Mouse (Mus musculus) midbrain, embryonic 10.5 days (tissue): ENCODE results near the gene Tut4. TPM values are rescaled to one million over a fixed set of nuclear protein-coding genes. Genes with fewer than 3 reads are reported as not detected.
A peak's percentile ranks its signal among the peaks of the same experiment; 100 is the strongest.

Experiments
- DNase-seq: peaks from one replicate; pipeline ENCODE4 v3.0.0-alpha.2; 2017; ENCODE audit warnings: low spot score
- H3K27ac ChIP-seq: fragments of 300-500 bp; sonication (generic); replicated peaks from 2 replicates; pipeline ENCODE4 v1.5.1; 2016; ENCODE audit warnings: mild to moderate bottlenecking
- H3K27me3 ChIP-seq: fragments of 300-500 bp; sonication (generic); 2 replicates; pipeline ENCODE4 v1.6.1; 2016; ENCODE audit warnings: low read depth, mild to moderate bottlenecking; ENCODE audit not compliant: poor library complexity, severe bottlenecking
- H3K36me3 ChIP-seq: fragments of 300-500 bp; sonication (generic); 2 replicates; pipeline ENCODE4 v1.6.1; 2016; ENCODE audit warnings: mild to moderate bottlenecking, moderate library complexity
- H3K4me1 ChIP-seq: fragments of 300-500 bp; sonication (generic); 2 replicates; pipeline ENCODE4 v1.6.1; 2016
- H3K4me3 ChIP-seq: fragments of 300-500 bp; sonication (generic); 2 replicates; pipeline ENCODE4 v1.5.1; 2016; ENCODE audit warnings: mild to moderate bottlenecking, moderate library complexity
- H3K9me3 ChIP-seq: fragments of 300-500 bp; sonication (generic); replicated peaks from 2 replicates; pipeline ENCODE4 v1.6.1; 2016; ENCODE audit warnings: mild to moderate bottlenecking
- WGBS: fragments of 180-500 bp; shearing (Covaris S2); methylation state at CpG from one replicate; pipeline ENCODE4 v1.1.7; 2016; 5-methylcytosine and 5-hydroxymethylcytosine counted together
- polyA plus RNA-seq: library from polyadenylated mRNA; unstranded; fragments of >200 nt; fragmentation: Nextera tagmentation; extraction: Ambion mirVana; gene quantifications from 2 replicates; pipeline ENCODE4 v1.2.1, GENCODE M21; 2016

Tut4 gene
- polyA plus RNA-seq, 1 experiment from 2014 or later = 80.9 TPM

- H3K4me3 ChIP-seq = peak within 1 kb of the TSS; percentile 87
- H3K27ac ChIP-seq = peak within 1 kb of the TSS; percentile 88
- no peaks in the 10 kb centered on the region for H3K27me3 ChIP-seq
- peak; percentile 98 for DNase-seq
- peaks cover 35% of the 10 kb centered on the region for H3K4me1 ChIP-seq
- H3K36me3 ChIP-seq = peaks cover 55% of the 10 kb centered on the region
- WGBS = under 1% methylated on average over 64 of the region's 64 CpGs
- no peaks in the 10 kb centered on the region for H3K9me3 ChIP-seq
These were observed 119.9 kb downstream of the Tut4 start, which contains the start of the genes Prpf38a and Orc1 for GRCm38 (mm10) chr4:108578840-108579742. TSS of gene Prpf38a (minus strand) at chr4:108579336. TSS of gene Orc1 (plus strand) at chr4:108579423.

GRCm38 (mm10) chr4:108579743-108580411 lies 120.7 kb downstream of the Tut4 start:
- WGBS = 1% methylated on average over 16 of the region's 16 CpGs
- H3K27ac ChIP-seq = peak overlapping the region; percentile 88
- no peak for DNase-seq

GRCm38 (mm10) chr4:108593376-108593775 lies 134.2 kb downstream of the Tut4 start:
- Histone ChIP-seq H3K36me3 (peaks cover 84% of the 10 kb centered on the region), H3K27ac (no peak overlapping the region)
- WGBS = 87% methylated on average over 2 of the region's 2 CpGs

More at GRCm38 (mm10) chr4:108579743-108580411, 120.7 kb downstream of the Tut4 start:
- H3K4me1 ChIP-seq = peaks cover 35% of the 10 kb centered on the region
- peak overlapping the region; percentile 87 for H3K4me3 ChIP-seq
- no peaks in the 10 kb centered on the region for H3K27me3 ChIP-seq
- no peaks in the 10 kb centered on the region for H3K9me3 ChIP-seq
- H3K36me3 ChIP-seq = peaks cover 51% of the 10 kb centered on the region

GRCm38 (mm10) chr4:108595785-108596184 lies 136.6 kb downstream of the Tut4 start:
- peaks cover 91% of the 10 kb centered on the region for H3K36me3 ChIP-seq
- H3K4me1 ChIP-seq = no peaks in the 10 kb centered on the region
- H3K27ac ChIP-seq = no peak overlapping the region
- 87% methylated on average over 1 of the region's 1 CpGs for WGBS
- H3K9me3 ChIP-seq = no peaks in the 10 kb centered on the region
- H3K4me3 ChIP-seq = no peak overlapping the region
- no peak for DNase-seq
- no peaks in the 10 kb centered on the region for H3K27me3 ChIP-seq

More at GRCm38 (mm10) chr4:108593376-108593775, 134.2 kb downstream of the Tut4 start:
- no peak overlapping the region for H3K4me3 ChIP-seq
- H3K4me1 ChIP-seq = no peaks in the 10 kb centered on the region
- no peak for DNase-seq
- H3K9me3 ChIP-seq = no peaks in the 10 kb centered on the region
- no peaks in the 10 kb centered on the region for H3K27me3 ChIP-seq

GRCm38 (mm10) chr4:108598306-108598705 lies 139.1 kb downstream of the Tut4 start:
- Histone ChIP-seq H3K9me3 (peaks cover 3% of the 10 kb centered on the region; the same call in 1 of the 2 replicates), H3K4me1 (no peaks in the 10 kb centered on the region), H3K27me3 (no peaks in the 10 kb centered on the region), H3K4me3 (no peak overlapping the region), H3K27ac (no peak overlapping the region), H3K36me3 (peaks cover 95% of the 10 kb centered on the region)
- 93% methylated on average over 4 of the region's 4 CpGs for WGBS
- DNase-seq = no peak

- Histone ChIP-seq H3K27me3 (no peaks in the 10 kb centered on the region), H3K36me3 (peaks cover 96% of the 10 kb centered on the region), H3K27ac (no peak overlapping the region), H3K4me3 (no peak overlapping the region), H3K4me1 (no peaks in the 10 kb centered on the region), H3K9me3 (peaks cover 3% of the 10 kb centered on the region; the same call in 1 of the 2 replicates)
- WGBS = 96% methylated on average over 7 of the region's 7 CpGs
- no peak for DNase-seq
These were observed 142.6 kb downstream of the Tut4 start for GRCm38 (mm10) chr4:108601870-108602269.

GRCm38 (mm10) chr4:108608651-108609050 lies 149.4 kb downstream of the Tut4 start:
- no peaks in the 10 kb centered on the region for H3K4me1 ChIP-seq
- DNase-seq = no peak
- WGBS = 96% methylated on average over 3 of the region's 3 CpGs
- H3K4me3 ChIP-seq = no peak overlapping the region
- no peaks in the 10 kb centered on the region for H3K27me3 ChIP-seq
- H3K27ac ChIP-seq = no peak overlapping the region
- no peaks in the 10 kb centered on the region for H3K9me3 ChIP-seq
- H3K36me3 ChIP-seq = peaks cover 90% of the 10 kb centered on the region

Other genes starting within 250 kb of the Tut4 start
- gene Zyg11a, start 241.4 kb upstream of the Tut4 start, polyA plus RNA-seq = 0.05 TPM in 1 of 2 replicates, not detected in the other
- 13.2 and 18.5 TPM in 2 replicates for gene Zyg11b, start 158.3 kb upstream of the Tut4 start, polyA plus RNA-seq
- gene Coa7, start 131.3 kb upstream of the Tut4 start, polyA plus RNA-seq = 66.1 and 76.5 TPM in 2 replicates
- gene Shisal2a, start 76.1 kb upstream of the Tut4 start, polyA plus RNA-seq = 2.2 and 2.6 TPM in 2 replicates
- 52.1 and 52.8 TPM in 2 replicates for gene Gpx7, start 52.5 kb upstream of the Tut4 start, polyA plus RNA-seq
- 124 TPM in 2 replicates for gene Prpf38a, start 119.9 kb downstream of the Tut4 start, polyA plus RNA-seq
- gene Orc1, start 120.0 kb downstream of the Tut4 start, polyA plus RNA-seq = 20.5 and 24.9 TPM in 2 replicates
- 20.9 and 21.3 TPM in 2 replicates for gene Cc2d1b, start 160.5 kb downstream of the Tut4 start, polyA plus RNA-seq